Mouse (Mus musculus) heart, adult 2 months (tissue): Measurements from ENCODE around the gene Rfc2. TPM values are rescaled to one million over a fixed set of nuclear protein-coding genes. Genes with fewer than 3 reads are reported as not detected.

Experiments used
- DNase-seq, 2 experiments: peaks; one replicate each; pipeline ENCODE4 v3.0.0; 2021
- H3K27ac ChIP-seq: fragments of 200-600 bp; 2 replicates; pipeline ENCODE4 v1.8.1; 2022
- H3K27me3 ChIP-seq: fragments of 200-500 bp; 2 replicates; pipeline ENCODE4 v1.6.1; 2012; ENCODE audit warnings: mild to moderate bottlenecking, low read length, inconsistent platforms, mixed read lengths; ENCODE audit not compliant: control insufficient read depth, insufficient read depth
- H3K36me3 ChIP-seq: fragments of 200-500 bp; 2 replicates; pipeline ENCODE4 v1.6.1; 2012; ENCODE audit warnings: low read length, inconsistent platforms; ENCODE audit not compliant: control insufficient read depth, insufficient read depth
- H3K4me1 ChIP-seq: fragments of 200-500 bp; 2 replicates; pipeline ENCODE4 v1.6.1; 2011; ENCODE audit warnings: low read length; ENCODE audit not compliant: control insufficient read depth, insufficient read depth
- H3K4me3 ChIP-seq: fragments of 200-600 bp; 2 replicates; pipeline ENCODE4 v1.8.1; 2022
- H3K79me2 ChIP-seq: fragments of 200-500 bp; replicated peaks from 2 replicates; pipeline ENCODE4 v1.6.1; 2012; ENCODE audit warnings: mild to moderate bottlenecking, inconsistent platforms, low read length, moderate library complexity, mixed read lengths; ENCODE audit not compliant: control insufficient read depth, insufficient read depth
- H3K9ac ChIP-seq: fragments of 200-500 bp; 2 replicates; pipeline ENCODE4 v1.6.1; 2012; ENCODE audit warnings: low read depth, mild to moderate bottlenecking, control low read depth, inconsistent platforms, low read length, mixed read lengths
- CTCF ChIP-seq: fragments of 200-600 bp; IDR thresholded peaks from 2 replicates; pipeline ENCODE4 v1.8.1; 2022; ENCODE audit warnings: antibody characterized with exemption, mild to moderate bottlenecking, moderate library complexity
- EP300 ChIP-seq: fragments of 200-500 bp; IDR thresholded peaks from 2 replicates; pipeline ENCODE4 v1.6.1; 2011; ENCODE audit warnings: low read depth, low read length, control low read depth; ENCODE audit not compliant: insufficient read depth
- POLR2A ChIP-seq: fragments of 200-500 bp; IDR thresholded peaks from 2 replicates; pipeline ENCODE4 v1.6.1; 2011; ENCODE audit warnings: mild to moderate bottlenecking, low read depth, low read length, control low read depth; ENCODE audit not compliant: insufficient read depth
- WGBS: fragments of 180-500 bp; shearing (Covaris S2); methylation state at CpG from one replicate; pipeline ENCODE4 v1.1.7; 2018; 5-methylcytosine and 5-hydroxymethylcytosine counted together
- intact Hi-C: fragments of 180-260 bp; cut with DNase I; formaldehyde crosslinking; loops from one replicate; pipeline ENCODE4 v1.15.1; 2025
- polyA plus RNA-seq: library from polyadenylated mRNA; depleted of rRNA; stranded (reverse); fragments of >200 nt; gene quantifications from 2 replicates; pipeline ENCODE4 v1.2.3, GENCODE M21; 2012
- total RNA-seq, 2 experiments: library from RNA; stranded (reverse); gene quantifications; 2 replicates each; pipeline ENCODE4 v1.2.3; 2021

The Rfc2 gene
- total and polyA plus RNA-seq, 3 experiments = 21.0 to 32.5 (median 24.6) TPM

- H3K27me3 ChIP-seq = no peaks in the 10 kb centered on the region
- peaks cover 2% of the 10 kb centered on the region for H3K79me2 ChIP-seq
- H3K9ac ChIP-seq = no peak overlapping the region
- H3K4me3 ChIP-seq = no peak overlapping the region
- H3K4me1 ChIP-seq = peaks cover 3% of the 10 kb centered on the region
- H3K27ac ChIP-seq = no peak overlapping the region
- intact Hi-C loops = no loop called here
- TF ChIP-seq CTCF (no peak), EP300 (no peak), POLR2A (no peak)
- H3K36me3 ChIP-seq = no peaks in the 10 kb centered on the region
- WGBS = 58% methylated on average over 3 of the region's 3 CpGs
- DNase-seq = no peak
Measured at GRCm38 (mm10) chr5:134579135-134579534, 2.0 kb upstream of the Rfc2 start.

DNA sequence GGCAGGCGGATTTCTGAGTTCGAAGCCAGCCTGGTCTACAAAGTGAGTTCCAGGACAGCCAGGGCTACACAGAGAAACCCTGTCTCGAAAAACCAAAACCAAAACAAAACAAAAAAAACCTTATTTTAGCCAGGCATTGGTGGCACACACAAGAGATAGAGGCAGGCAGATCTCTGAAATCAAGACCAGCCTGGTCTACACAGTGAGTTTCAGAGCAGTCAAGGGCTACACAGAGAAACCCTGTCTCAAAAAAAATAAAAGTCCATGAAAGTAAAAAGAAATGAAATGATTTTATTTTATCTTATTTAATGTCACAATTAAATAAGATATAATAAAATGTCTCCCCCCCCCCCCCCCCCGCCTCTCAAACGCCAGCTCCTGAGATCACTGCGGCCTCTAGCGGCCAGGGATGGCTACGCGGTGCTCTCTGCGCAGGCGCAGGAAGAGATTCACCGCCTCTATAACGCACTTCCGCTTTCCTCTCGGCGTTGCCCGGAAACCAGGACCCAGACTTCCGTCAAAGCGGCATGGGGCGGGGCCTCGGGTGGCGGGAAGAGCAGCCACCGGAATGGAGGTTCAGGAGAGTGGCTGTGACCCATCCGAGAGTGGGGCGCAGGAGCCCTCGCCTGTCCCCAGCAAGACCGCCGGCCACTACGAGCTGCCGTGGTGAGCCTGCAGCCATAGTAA is 1.2 kb downstream of the Rfc2 start:
- no peaks in the 10 kb centered on the region for H3K27me3 ChIP-seq
- no peaks in the 10 kb centered on the region for H3K36me3 ChIP-seq
- peaks cover 3% of the 10 kb centered on the region for H3K4me1 ChIP-seq
- H3K9ac ChIP-seq = peak overlapping the region; percentile 98
- H3K4me3 ChIP-seq = peak overlapping the region; percentile 78
- intact Hi-C loops = loop anchor here (1.0 to 5.0 kb wide), 4 partner anchors 35 to 120 kb away; partner anchors contain the start of gene Eif4h
- peak overlapping the region; percentile 75 for H3K27ac ChIP-seq
- H3K79me2 ChIP-seq = peaks cover 2% of the 10 kb centered on the region
- TF ChIP-seq CTCF (peak; percentile 87), EP300 (peak; percentile 79), POLR2A (peak; percentile 70)
- WGBS = 7% methylated on average over 30 of the region's 30 CpGs
- peak; percentile 96 to 98 for DNase-seq

GRCm38 (mm10) chr5:134583006-134583883 is 2.1 kb downstream of the Rfc2 start:
- H3K27me3 ChIP-seq = no peaks in the 10 kb centered on the region
- H3K4me1 ChIP-seq = peaks cover 3% of the 10 kb centered on the region
- intact Hi-C loops = loop anchor here (2.0 to 5.0 kb wide), 3 partner anchors 36 to 119 kb away; partner anchors contain the start of gene Eif4h
- peak overlapping the region; percentile 78 for H3K4me3 ChIP-seq
- H3K36me3 ChIP-seq = no peaks in the 10 kb centered on the region
- TF ChIP-seq POLR2A = no peak
- no peak for TF ChIP-seq CTCF
- no peak for TF ChIP-seq EP300
- DNase-seq = no peak
- WGBS = 29% methylated on average over 15 of the region's 15 CpGs
- H3K9ac ChIP-seq = peak overlapping the region; percentile 98
- H3K79me2 ChIP-seq = peaks cover 2% of the 10 kb centered on the region
- H3K27ac ChIP-seq = peak overlapping the region; percentile 75

DNA sequence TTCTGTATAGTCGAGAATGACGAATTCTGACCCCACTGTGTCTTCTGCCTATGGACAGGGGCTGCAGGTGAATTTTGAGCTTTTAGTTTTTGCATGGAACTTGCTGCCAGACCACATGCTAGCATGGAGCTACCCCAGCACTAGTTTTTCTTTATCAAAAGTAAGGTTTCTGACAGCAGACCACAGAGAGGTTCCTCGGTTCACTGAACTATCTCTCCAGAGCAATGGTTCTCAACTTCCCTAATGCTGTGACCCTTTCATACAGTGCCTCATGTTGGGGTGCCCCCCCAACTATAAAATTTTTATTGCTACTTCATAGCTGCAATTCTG is 2.7 kb downstream of the Rfc2 start:
- Histone ChIP-seq H3K4me3 (no peak overlapping the region), H3K9ac (no peak overlapping the region)
- WGBS = 66% methylated on average over 3 of the region's 3 CpGs

GRCm38 (mm10) chr5:134584798-134585197 is 3.6 kb downstream of the Rfc2 start:
- Histone ChIP-seq H3K9ac (no peak overlapping the region), H3K4me1 (peaks cover 3% of the 10 kb centered on the region), H3K36me3 (no peaks in the 10 kb centered on the region), H3K27me3 (no peaks in the 10 kb centered on the region), H3K4me3 (no peak overlapping the region), H3K79me2 (peaks cover 2% of the 10 kb centered on the region), H3K27ac (no peak overlapping the region)
- no peak for DNase-seq
- WGBS = 82% methylated on average over 5 of the region's 5 CpGs
- TF ChIP-seq EP300 (no peak), CTCF (no peak), POLR2A (no peak)
- intact Hi-C loops = loop anchor here (5.0 kb wide), 2 partner anchors 37 to 118 kb away; no protein-coding TSS in a partner anchor

More for the DNA sequence above, 2.7 kb downstream of the Rfc2 start:
- TF ChIP-seq EP300 (no peak), POLR2A (no peak), CTCF (no peak)
- intact Hi-C loops = loop anchor here (2.0 to 5.0 kb wide), 3 partner anchors 37 to 118 kb away; partner anchors contain the start of gene Eif4h
- H3K36me3 ChIP-seq = no peaks in the 10 kb centered on the region
- H3K27me3 ChIP-seq = no peaks in the 10 kb centered on the region
- no peak overlapping the region for H3K27ac ChIP-seq
- DNase-seq = no peak
- H3K4me1 ChIP-seq = peaks cover 3% of the 10 kb centered on the region
- H3K79me2 ChIP-seq = peaks cover 2% of the 10 kb centered on the region
